Mouse (Mus musculus): ENCODE measurements around the gene Gnat2.

GRCm38 (mm10) chr3:108131216-108131615 is 38.6 kb downstream of the Gnat2 start:
- TF ChIP-seq CTCF (conservative IDR thresholded peaks at IDR 0.05; ENCODE audit: low read length), result no peak
- TF ChIP-seq NANOG (IDR thresholded peaks at IDR 0.05; ENCODE audit: borderline replicate concordance, low read length), result no peak

Measured in E14TG2a.4 (cell line).